Mouse (Mus musculus): ENCODE measurements around the gene Tmem107. TPM values are rescaled to one million over a fixed set of nuclear protein-coding genes. Genes with fewer than 3 reads are reported as not detected.

The Tmem107 gene
- polyA plus RNA-seq, 1 experiment from 2014 or later, result 45.2 TPM

DNA sequence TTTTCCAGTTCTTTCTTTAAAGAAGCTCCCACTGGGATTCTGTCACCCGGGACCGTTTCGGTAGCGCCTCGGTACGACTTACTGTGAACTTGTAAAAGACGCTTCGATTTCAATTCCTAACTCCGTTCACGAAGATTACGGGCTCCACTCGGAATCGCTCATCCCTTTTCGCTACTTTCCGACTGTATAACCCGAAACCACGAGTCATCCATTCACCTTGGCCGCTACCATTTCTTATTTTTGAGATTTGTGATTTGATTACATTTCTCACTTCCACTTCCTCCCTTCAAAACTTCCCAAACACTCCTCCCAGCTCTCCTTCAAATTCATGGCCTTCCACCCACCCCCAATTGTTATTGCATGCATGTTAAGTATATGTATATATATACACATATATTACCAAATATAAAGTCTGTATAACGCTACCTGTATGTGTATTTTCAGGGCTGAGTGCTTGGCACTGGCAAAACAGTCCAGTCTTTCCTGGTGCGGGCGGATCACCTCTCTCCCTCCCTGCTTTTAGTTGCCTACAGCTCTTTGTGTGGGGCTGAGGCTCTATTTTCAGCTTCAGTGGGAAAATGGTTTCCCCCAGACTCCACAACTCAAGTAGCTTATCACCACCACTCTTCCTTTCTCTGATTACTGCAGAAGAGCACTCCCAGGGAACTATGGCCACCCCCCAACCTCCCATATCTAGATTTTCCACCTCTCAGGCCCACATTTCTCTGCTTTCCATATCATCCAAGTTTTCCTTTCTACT lies 40.6 kb downstream of the Tmem107 start:
- no peaks in the 10 kb centered on the region for H3K4me1 ChIP-seq (ENCODE audit: control insufficient read depth, insufficient read depth, low read length)
- H3K27me3 ChIP-seq (replicated peaks; ENCODE audit: control insufficient read depth, insufficient read depth, low read length), result no peaks in the 10 kb centered on the region
- DNase-seq (ENCODE audit: low spot score) (no peak), ATAC-seq (peak; percentile 24; the same call in 1 of the 2 replicates)
- no peak overlapping the region for H3K27ac ChIP-seq (ENCODE audit: low read depth, low read length)
- H3K9ac ChIP-seq (ENCODE audit: low read length), result peak overlapping the region; percentile 51
- H3K4me2 ChIP-seq (ENCODE audit: low read length), result peak overlapping the region; percentile 49
- WGBS, result 5% methylated on average over 21 of the region's 21 CpGs
- H3K9me3 ChIP-seq (replicated peaks; ENCODE audit: control insufficient read depth, low read length), result no peaks in the 10 kb centered on the region
- peaks cover 34% of the 10 kb centered on the region for H3K36me3 ChIP-seq (ENCODE audit: control insufficient read depth, insufficient read depth, low read length)
- H3K4me3 ChIP-seq (ENCODE audit: low read depth, low read length), result peak overlapping the region; percentile 39

GRCm38 (mm10) chr11:69111865-69112264 lies 41.3 kb downstream of the Tmem107 start:
- 60% methylated on average over 4 of the region's 4 CpGs for WGBS
- DNase-seq (ENCODE audit: low spot score) (no peak), ATAC-seq (no peak)
- Histone ChIP-seq H3K4me3 (ENCODE audit: low read depth, low read length) (no peak overlapping the region), H3K9me3 (replicated peaks; ENCODE audit: control insufficient read depth, low read length) (no peaks in the 10 kb centered on the region), H3K27me3 (replicated peaks; ENCODE audit: control insufficient read depth, insufficient read depth, low read length) (no peaks in the 10 kb centered on the region), H3K9ac (ENCODE audit: low read length) (no peak overlapping the region), H3K36me3 (ENCODE audit: control insufficient read depth, insufficient read depth, low read length) (peaks cover 28% of the 10 kb centered on the region), H3K4me1 (ENCODE audit: control insufficient read depth, insufficient read depth, low read length) (no peaks in the 10 kb centered on the region; the same call in 1 of the 2 replicates), H3K4me2 (ENCODE audit: low read length) (peak overlapping the region; percentile 12), H3K27ac (ENCODE audit: low read depth, low read length) (no peak overlapping the region)

DNA sequence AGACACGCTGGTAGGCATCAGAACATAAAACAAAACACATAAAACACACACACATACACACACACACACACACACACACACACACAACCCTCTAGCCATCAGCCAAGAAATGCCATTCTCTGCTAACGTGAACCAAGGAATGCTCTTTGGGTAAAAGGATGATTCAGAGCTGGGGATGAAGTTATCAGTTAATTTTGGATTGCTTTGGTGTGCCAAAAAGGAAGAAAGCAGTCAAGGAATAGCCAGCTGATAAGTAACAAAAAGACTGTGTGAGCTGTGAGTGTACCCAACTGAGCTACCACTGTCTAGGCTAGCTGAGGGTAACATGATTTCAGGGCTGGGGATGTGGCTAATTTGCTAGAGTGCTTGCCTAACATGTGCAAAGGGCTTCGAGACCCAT lies 43.4 kb downstream of the Tmem107 start:
- Histone ChIP-seq H3K9ac (ENCODE audit: low read length) (no peak overlapping the region), H3K27ac (ENCODE audit: low read depth, low read length) (no peak overlapping the region), H3K4me1 (ENCODE audit: control insufficient read depth, insufficient read depth, low read length) (peaks cover 2% of the 10 kb centered on the region; the same call in 1 of the 2 replicates), H3K9me3 (replicated peaks; ENCODE audit: control insufficient read depth, low read length) (no peaks in the 10 kb centered on the region), H3K4me2 (ENCODE audit: low read length) (no peak overlapping the region), H3K36me3 (ENCODE audit: control insufficient read depth, insufficient read depth, low read length) (peaks cover 7% of the 10 kb centered on the region), H3K27me3 (replicated peaks; ENCODE audit: control insufficient read depth, insufficient read depth, low read length) (no peaks in the 10 kb centered on the region), H3K4me3 (ENCODE audit: low read depth, low read length) (no peak overlapping the region)
- ATAC-seq (no peak), DNase-seq (ENCODE audit: low spot score) (no peak)
- WGBS, result 71% methylated on average over 3 of the region's 3 CpGs

GRCm38 (mm10) chr11:69114621-69115020 lies 44.0 kb downstream of the Tmem107 start:
- Histone ChIP-seq H3K9me3 (replicated peaks; ENCODE audit: control insufficient read depth, low read length) (no peaks in the 10 kb centered on the region), H3K4me1 (ENCODE audit: control insufficient read depth, insufficient read depth, low read length) (peaks cover 2% of the 10 kb centered on the region; the same call in 1 of the 2 replicates), H3K4me3 (ENCODE audit: low read depth, low read length) (no peak overlapping the region), H3K27me3 (replicated peaks; ENCODE audit: control insufficient read depth, insufficient read depth, low read length) (no peaks in the 10 kb centered on the region), H3K36me3 (ENCODE audit: control insufficient read depth, insufficient read depth, low read length) (peaks cover under 1% of the 10 kb centered on the region; the same call in 1 of the 2 replicates), H3K9ac (ENCODE audit: low read length) (no peak overlapping the region), H3K4me2 (ENCODE audit: low read length) (no peak overlapping the region), H3K27ac (ENCODE audit: low read depth, low read length) (no peak overlapping the region)
- 82% methylated on average over 3 of the region's 3 CpGs for WGBS
- ATAC-seq, result no peak
- DNase-seq (ENCODE audit: low spot score), result no peak

GRCm38 (mm10) chr11:69116843-69117242 lies 46.2 kb downstream of the Tmem107 start:
- H3K4me2 ChIP-seq (ENCODE audit: low read length), result peak overlapping the region; percentile 86
- no peaks in the 10 kb centered on the region for H3K9me3 ChIP-seq (replicated peaks; ENCODE audit: control insufficient read depth, low read length)
- H3K27ac ChIP-seq (ENCODE audit: low read depth, low read length), result no peak overlapping the region
- H3K4me3 ChIP-seq (ENCODE audit: low read depth, low read length), result no peak overlapping the region
- H3K27me3 ChIP-seq (replicated peaks; ENCODE audit: control insufficient read depth, insufficient read depth, low read length), result peaks cover 6% of the 10 kb centered on the region; the same call in 1 of the 2 replicates
- WGBS, result 64% methylated on average over 5 of the region's 5 CpGs
- no peaks in the 10 kb centered on the region for H3K36me3 ChIP-seq (ENCODE audit: control insufficient read depth, insufficient read depth, low read length)
- DNase-seq (ENCODE audit: low spot score) (no peak), ATAC-seq (no peak)
- no peak overlapping the region for H3K9ac ChIP-seq (ENCODE audit: low read length)
- peaks cover 12% of the 10 kb centered on the region; the same call in 1 of the 2 replicates for H3K4me1 ChIP-seq (ENCODE audit: control insufficient read depth, insufficient read depth, low read length)

- ATAC-seq, result peak; percentile 27; the same call in 1 of the 2 replicates
- H3K36me3 ChIP-seq (ENCODE audit: control insufficient read depth, insufficient read depth, low read length), result no peaks in the 10 kb centered on the region
- under 1% methylated on average over 45 of the region's 45 CpGs for WGBS
Measured at GRCm38 (mm10) chr11:69117737-69118695, 47.4 kb downstream of the Tmem107 start.

DNA sequence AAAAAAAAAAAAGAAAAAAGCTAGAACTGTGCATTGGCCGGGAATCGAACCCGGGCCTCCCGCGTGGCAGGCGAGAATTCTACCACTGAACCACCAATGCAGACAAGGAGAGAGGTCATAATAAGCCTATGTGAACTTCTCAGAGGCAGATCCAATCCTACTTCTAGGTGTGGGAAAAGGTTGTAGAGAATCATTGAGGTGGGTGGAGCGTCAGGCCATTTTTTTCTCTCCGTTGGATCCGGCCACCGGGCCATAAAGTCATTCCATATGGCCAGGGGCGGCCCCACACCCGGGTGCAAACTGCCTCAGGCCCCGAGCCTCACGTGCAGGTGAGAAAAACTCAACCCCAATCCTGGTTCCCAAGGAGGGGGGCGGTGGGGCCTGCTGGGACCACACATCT lies 48.2 kb downstream of the Tmem107 start:
- Histone ChIP-seq H3K9ac (ENCODE audit: low read length) (peak overlapping the region; percentile 3; the same call in 1 of the 2 replicates), H3K27me3 (replicated peaks; ENCODE audit: control insufficient read depth, insufficient read depth, low read length) (peaks cover 6% of the 10 kb centered on the region; the same call in 1 of the 2 replicates), H3K4me1 (ENCODE audit: control insufficient read depth, insufficient read depth, low read length) (peaks cover 12% of the 10 kb centered on the region; the same call in 1 of the 2 replicates)

More at GRCm38 (mm10) chr11:69117737-69118695, 47.4 kb downstream of the Tmem107 start:
- Histone ChIP-seq H3K4me2 (ENCODE audit: low read length) (peak overlapping the region; percentile 86), H3K27me3 (replicated peaks; ENCODE audit: control insufficient read depth, insufficient read depth, low read length) (peaks cover 6% of the 10 kb centered on the region; the same call in 1 of the 2 replicates), H3K9ac (ENCODE audit: low read length) (peak overlapping the region; percentile 75), H3K4me3 (ENCODE audit: low read depth, low read length) (peak overlapping the region; percentile 62), H3K4me1 (ENCODE audit: control insufficient read depth, insufficient read depth, low read length) (peaks cover 12% of the 10 kb centered on the region; the same call in 1 of the 2 replicates), H3K9me3 (replicated peaks; ENCODE audit: control insufficient read depth, low read length) (no peaks in the 10 kb centered on the region), H3K27ac (ENCODE audit: low read depth, low read length) (peak overlapping the region; percentile 58)
- peak; percentile 61 for DNase-seq (ENCODE audit: low spot score)

GRCm38 (mm10) chr11:69119446-69120155 lies 49.0 kb downstream of the Tmem107 start:
- Histone ChIP-seq H3K9me3 (replicated peaks; ENCODE audit: control insufficient read depth, low read length) (no peaks in the 10 kb centered on the region), H3K4me3 (ENCODE audit: low read depth, low read length) (no peak overlapping the region), H3K36me3 (ENCODE audit: control insufficient read depth, insufficient read depth, low read length) (no peaks in the 10 kb centered on the region), H3K27ac (ENCODE audit: low read depth, low read length) (no peak overlapping the region), H3K27me3 (replicated peaks; ENCODE audit: control insufficient read depth, insufficient read depth, low read length) (peaks cover 6% of the 10 kb centered on the region; the same call in 1 of the 2 replicates), H3K4me2 (ENCODE audit: low read length) (peak overlapping the region; percentile 94), H3K9ac (ENCODE audit: low read length) (no peak overlapping the region), H3K4me1 (ENCODE audit: control insufficient read depth, insufficient read depth, low read length) (peaks cover 12% of the 10 kb centered on the region; the same call in 1 of the 2 replicates)
- ATAC-seq (no peak), DNase-seq (ENCODE audit: low spot score) (no peak)
- 38% methylated on average over 14 of the region's 14 CpGs for WGBS

More for the DNA sequence above, 48.2 kb downstream of the Tmem107 start:
- H3K9me3 ChIP-seq (replicated peaks; ENCODE audit: control insufficient read depth, low read length), result no peaks in the 10 kb centered on the region
- WGBS, result under 1% methylated on average over 15 of the region's 15 CpGs
- H3K27ac ChIP-seq (ENCODE audit: low read depth, low read length), result no peak overlapping the region
- H3K4me2 ChIP-seq (ENCODE audit: low read length), result peak overlapping the region; percentile 86
- ATAC-seq (no peak), DNase-seq (ENCODE audit: low spot score) (peak; percentile 92)
- H3K36me3 ChIP-seq (ENCODE audit: control insufficient read depth, insufficient read depth, low read length), result no peaks in the 10 kb centered on the region
- peak overlapping the region; percentile 62 for H3K4me3 ChIP-seq (ENCODE audit: low read depth, low read length)

All from forebrain, embryonic 14.5 days (tissue).